Mouse (Mus musculus): ENCODE measurements around the gene Plac9b.
"Not testable (repeated sequence)": the region's sequence is repeated elsewhere in the genome, so short reads cannot be mapped to it uniquely, and the experiment has no call there.

DNA sequence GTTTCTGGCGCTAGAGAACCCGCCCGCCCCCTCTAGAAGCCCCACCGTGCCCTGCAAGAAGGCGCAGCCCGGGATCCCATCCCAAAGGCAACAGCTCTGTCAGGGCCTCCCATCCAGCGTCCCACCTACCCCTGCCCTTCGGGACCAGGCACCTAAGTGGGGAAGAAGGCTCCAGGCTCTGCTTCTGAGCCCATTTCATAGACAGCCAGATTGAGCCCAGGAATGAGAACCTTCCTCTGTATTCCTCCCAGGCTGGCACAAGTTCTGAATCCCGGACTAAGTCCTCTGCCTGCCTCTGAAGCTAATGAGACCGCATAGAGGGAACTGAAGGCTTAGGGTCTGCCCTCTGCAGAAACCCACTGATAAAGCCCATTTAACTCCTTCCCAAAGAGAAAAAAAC, at the start of gene Plac9b:
- TF ChIP-seq POLR2A (IDR thresholded peaks at IDR 0.05; ENCODE audit: low read depth, low read length); CTCF (IDR thresholded peaks at IDR 0.05; ENCODE audit: borderline replicate concordance, insufficient read depth, low read length): not testable (repeated sequence)
